Mouse (Mus musculus) frontal cortex, postnatal 36 days (tissue): Measurements from ENCODE around the gene Osbp.

Experiments used
- DNase-seq, 2 experiments: peaks; one replicate each; pipeline ENCODE4 v3.0.0; 2022; ENCODE audit warnings: low spot score in 2 of 2

The Osbp gene

GRCm38 (mm10) chr19:11987841-11988240 is 22.1 kb downstream of the Osbp start:
- no peak for DNase-seq

- DNase-seq = no peak
These were observed 23.6 kb downstream of the Osbp start for GRCm38 (mm10) chr19:11989334-11989733.

GRCm38 (mm10) chr19:11992034-11992433 is 26.3 kb downstream of the Osbp start:
- DNase-seq = no peak

GRCm38 (mm10) chr19:11992441-11993029 is 26.8 kb downstream of the Osbp start:
- no peak for DNase-seq

GRCm38 (mm10) chr19:11994703-11995431 is 29.1 kb downstream of the Osbp start:
- no peak for DNase-seq

GRCm38 (mm10) chr19:11995722-11996448 is 30.1 kb downstream of the Osbp start:
- no peak for DNase-seq

- no peak for DNase-seq
These were observed 35.9 kb downstream of the Osbp start for GRCm38 (mm10) chr19:12001686-12002085.

- peak; percentile 70 to 74 for DNase-seq
These were observed 36.4 kb downstream of the Osbp start for GRCm38 (mm10) chr19:12002125-12002524.

- DNase-seq = no peak
These were observed 37.0 kb downstream of the Osbp start for GRCm38 (mm10) chr19:12002791-12003190.

- DNase-seq = no peak
These were observed 37.8 kb downstream of the Osbp start for GRCm38 (mm10) chr19:12003568-12003967.

- DNase-seq = peak in 1 of 2 experiments; percentile 55
These were observed 38.7 kb downstream of the Osbp start for GRCm38 (mm10) chr19:12004216-12005008.

GRCm38 (mm10) chr19:12005376-12006360 is 39.9 kb downstream of the Osbp start:
- DNase-seq = peak; percentile 94 to 95

- DNase-seq = peak; percentile 35 to 44
These were observed 40.7 kb downstream of the Osbp start for GRCm38 (mm10) chr19:12006361-12006947.

- DNase-seq = peak in 1 of 2 experiments; percentile 49
These were observed 41.6 kb downstream of the Osbp start for GRCm38 (mm10) chr19:12007105-12007931.

- no peak for DNase-seq
These were observed 43.0 kb downstream of the Osbp start for GRCm38 (mm10) chr19:12008410-12009380.

- peak; percentile 85 to 90 for DNase-seq
These were observed 44.0 kb downstream of the Osbp start for GRCm38 (mm10) chr19:12009501-12010280.

GRCm38 (mm10) chr19:12010281-12010771 is 44.6 kb downstream of the Osbp start:
- DNase-seq = peak; percentile 49 to 53
